Mouse (Mus musculus): ENCODE measurements around the gene Sag. TPM values are rescaled to one million over a fixed set of nuclear protein-coding genes. Genes with fewer than 3 reads are reported as not detected.

Sag gene
- 1 to 10 TPM; 2.4 to 2.8 TPM for total RNA-seq (2023)

DNA sequence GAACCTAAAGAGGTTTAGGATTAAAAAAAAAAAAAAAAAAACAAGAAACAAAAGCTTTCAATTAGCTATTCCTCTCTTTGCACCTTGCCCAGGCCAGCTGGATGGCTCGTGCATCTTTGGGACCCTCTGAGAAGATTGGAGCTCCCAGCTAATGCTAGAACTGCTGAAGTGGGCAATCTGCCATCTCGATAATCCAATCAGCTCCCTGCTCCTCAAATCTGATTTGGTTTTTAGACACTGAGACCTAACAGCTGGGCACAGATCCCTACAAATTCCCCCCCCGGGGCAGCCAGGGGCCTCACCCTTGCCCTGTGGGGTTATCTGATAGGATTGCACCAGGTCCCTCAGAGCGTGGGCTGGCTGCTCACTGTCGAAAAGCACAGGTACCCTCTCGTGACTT, at the start of gene Sag:
Gene Sag, plus strand, starts transcription at position 105 of the 400 bp plus-strand sequence.

DNA sequence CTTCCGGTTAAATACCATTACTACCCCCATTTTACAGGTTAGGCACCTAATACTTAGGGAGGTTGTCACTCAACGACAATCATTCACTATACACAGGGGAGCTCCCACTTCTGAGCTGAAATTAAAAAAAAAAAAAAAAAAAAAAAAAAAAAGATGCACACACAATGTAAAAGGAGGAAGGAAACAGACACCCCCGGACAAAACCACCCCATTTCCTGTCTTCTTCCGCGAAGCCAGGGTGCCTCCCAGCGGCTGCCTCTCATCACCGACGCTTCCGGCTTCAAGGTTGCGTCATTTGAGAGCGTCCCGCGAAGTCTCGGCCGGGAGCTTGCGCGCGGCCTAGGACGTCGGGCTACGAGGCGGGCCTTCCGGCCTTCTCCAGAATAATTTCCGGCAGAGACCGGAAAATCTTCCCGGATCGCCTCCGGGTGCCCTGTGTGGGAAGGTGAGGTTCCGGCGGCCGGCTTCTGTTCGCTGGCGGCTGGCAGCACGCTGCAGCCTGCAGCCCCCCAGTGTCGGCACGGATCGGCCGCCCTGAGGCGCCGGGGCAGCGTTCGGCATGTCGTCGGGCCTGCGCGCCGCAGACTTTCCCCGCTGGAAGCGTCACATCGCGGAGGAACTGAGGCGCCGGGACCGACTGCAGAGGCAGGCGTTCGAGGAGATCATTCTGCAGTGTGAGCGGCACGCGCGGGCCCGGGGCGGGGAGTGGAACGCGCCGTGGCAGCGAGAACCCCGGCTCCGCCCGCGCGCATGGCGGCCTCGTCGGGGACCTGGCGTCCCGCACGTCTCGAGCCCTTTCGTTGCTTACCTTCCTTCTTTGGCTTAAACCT, 47.6 kb upstream of the Sag start, which contains the start of gene Atg16l1:
Gene Atg16l1, plus strand, starts transcription at position 230 of the 830 bp plus-strand sequence.

DNA sequence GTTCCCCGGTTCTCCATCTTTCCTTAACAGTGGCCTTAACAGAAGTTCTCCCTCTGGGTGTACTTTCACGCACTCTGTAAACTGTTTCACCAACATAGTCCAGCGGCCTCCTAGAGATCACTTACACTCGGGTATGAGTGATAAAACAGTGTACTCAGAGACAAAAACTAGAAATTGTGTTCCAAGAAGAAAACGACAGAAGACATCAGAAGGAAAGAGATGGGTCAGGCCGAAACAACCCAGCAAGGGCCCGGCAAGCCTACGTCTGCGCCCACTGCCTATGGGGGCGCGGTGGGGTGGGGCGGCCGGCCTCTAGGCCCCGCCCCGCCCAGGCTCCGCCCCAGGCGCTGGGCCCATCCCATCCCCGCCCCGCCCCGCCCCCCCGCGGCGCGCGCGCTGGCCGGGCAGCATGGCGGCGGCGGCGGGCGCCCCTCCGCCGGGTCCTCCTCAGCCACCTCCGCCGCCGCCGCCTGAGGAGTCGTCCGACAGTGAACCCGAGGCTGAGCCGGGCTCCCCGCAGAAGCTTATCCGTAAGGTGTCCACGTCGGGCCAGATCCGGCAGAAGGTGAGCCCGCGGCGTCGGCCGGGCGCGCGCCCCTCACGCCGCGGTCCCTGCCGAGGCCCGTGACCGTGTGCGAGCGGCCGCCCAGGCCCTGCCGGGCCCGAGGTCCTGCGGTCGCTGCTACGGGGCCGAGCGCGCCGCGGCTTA, 49.6 kb downstream of the Sag start, which contains the start of gene Dgkd:
Gene Dgkd, plus strand, starts transcription at position 396 of the 709 bp plus-strand sequence.

Other genes with a start within 250 kb of the Sag start
- not detected for gene Ngef, start 229.8 kb upstream of the Sag start, total RNA-seq (2023)
- 100 to 1,000 TPM; 563 to 576 TPM for gene Inpp5d, start 183.4 kb upstream of the Sag start, total RNA-seq (2023)
- 10 to 100 TPM; 53.0 to 58.2 TPM for gene Atg16l1, start 47.8 kb upstream of the Sag start, total RNA-seq (2023)
- 100 to 1,000 TPM; 144 to 154 TPM for gene Dgkd, start 49.6 kb downstream of the Sag start, total RNA-seq (2023)
- gene Usp40, start 204.9 kb downstream of the Sag start, total RNA-seq (2023) = 10 to 100 TPM; 14.3 to 21.4 TPM